Mouse (Mus musculus) hindbrain, postnatal 0 days (tissue): ENCODE measurements around the gene Ildr1. TPM values are rescaled to one million over a fixed set of nuclear protein-coding genes. Genes with fewer than 3 reads are reported as not detected.

ENCODE experiments used
- ATAC-seq: fragments of 200-750 bp; cut with Nextera tagmentation; 2 replicates; pipeline ENCODE4 v1.8.0; 2017; ENCODE audit warnings: mild to moderate bottlenecking, moderate TSS enrichment, moderate library complexity
- DNase-seq: peaks from one replicate; pipeline ENCODE4 v3.0.0-alpha.2; 2015; ENCODE audit warnings: low spot score
- H3K27ac ChIP-seq: fragments of 300-500 bp; sonication (generic); 2 replicates; pipeline ENCODE4 v1.5.1; 2014; ENCODE audit warnings: mild to moderate bottlenecking
- H3K27me3 ChIP-seq: fragments of 300-500 bp; sonication (generic); 2 replicates; pipeline ENCODE4 v1.6.1; 2014; ENCODE audit warnings: low read length, mixed read lengths; ENCODE audit not compliant: insufficient read depth
- H3K36me3 ChIP-seq: fragments of 300-500 bp; sonication (generic); 2 replicates; pipeline ENCODE4 v1.6.1; 2014; ENCODE audit warnings: low read length, mixed read lengths; ENCODE audit not compliant: insufficient read depth
- H3K4me1 ChIP-seq: fragments of 300-500 bp; sonication (generic); 2 replicates; pipeline ENCODE4 v1.6.1; 2014; ENCODE audit warnings: antibody characterized with exemption, low read length, mixed read lengths; ENCODE audit not compliant: insufficient read depth
- H3K4me2 ChIP-seq: fragments of 300-500 bp; sonication (generic); 2 replicates; pipeline ENCODE4 v1.6.1; 2014; ENCODE audit warnings: low read depth, mild to moderate bottlenecking, low read length, moderate library complexity, mixed read lengths
- H3K4me3 ChIP-seq: fragments of 300-500 bp; sonication (generic); 2 replicates; pipeline ENCODE4 v1.5.1; 2014; ENCODE audit warnings: low read length
- H3K9ac ChIP-seq: fragments of 300-500 bp; sonication (generic); replicated peaks from 2 replicates; pipeline ENCODE4 v1.6.1; 2014; ENCODE audit warnings: mild to moderate bottlenecking, low read length, moderate library complexity, mixed read lengths
- H3K9me3 ChIP-seq: fragments of 300-500 bp; sonication (generic); 2 replicates; pipeline ENCODE4 v1.6.1; 2016; ENCODE audit warnings: low read length, mixed read lengths
- CTCF ChIP-seq: IDR thresholded peaks from 2 replicates; pipeline ENCODE4 v1.5.1; 2016; ENCODE audit warnings: antibody characterized with exemption, control low read depth, low read depth
- WGBS: fragments of 180-500 bp; shearing (Covaris S2); extraction: QIAGEN DNeasy Blood & Tissue Kit; methylation state at CpG from one replicate; pipeline ENCODE4 v1.1.7; 2014; 5-methylcytosine and 5-hydroxymethylcytosine counted together
- polyA plus RNA-seq: library from polyadenylated mRNA; unstranded; fragments of >200 nt; fragmentation: Nextera tagmentation; extraction: Ambion mirVana; gene quantifications from 2 replicates; pipeline ENCODE4 v1.2.1, GENCODE M21; 2015
- total RNA-seq: library from RNA; depleted of rRNA; stranded (reverse); fragments of >200 nt; gene quantifications from 2 replicates; pipeline ENCODE4 v1.2.3, GENCODE M21; 2014; rRNA removed

Gene Ildr1
- total RNA-seq = 1.1 and 1.8 TPM in 2 replicates
- 0.81 and 1.2 TPM in 2 replicates for polyA plus RNA-seq

DNA sequence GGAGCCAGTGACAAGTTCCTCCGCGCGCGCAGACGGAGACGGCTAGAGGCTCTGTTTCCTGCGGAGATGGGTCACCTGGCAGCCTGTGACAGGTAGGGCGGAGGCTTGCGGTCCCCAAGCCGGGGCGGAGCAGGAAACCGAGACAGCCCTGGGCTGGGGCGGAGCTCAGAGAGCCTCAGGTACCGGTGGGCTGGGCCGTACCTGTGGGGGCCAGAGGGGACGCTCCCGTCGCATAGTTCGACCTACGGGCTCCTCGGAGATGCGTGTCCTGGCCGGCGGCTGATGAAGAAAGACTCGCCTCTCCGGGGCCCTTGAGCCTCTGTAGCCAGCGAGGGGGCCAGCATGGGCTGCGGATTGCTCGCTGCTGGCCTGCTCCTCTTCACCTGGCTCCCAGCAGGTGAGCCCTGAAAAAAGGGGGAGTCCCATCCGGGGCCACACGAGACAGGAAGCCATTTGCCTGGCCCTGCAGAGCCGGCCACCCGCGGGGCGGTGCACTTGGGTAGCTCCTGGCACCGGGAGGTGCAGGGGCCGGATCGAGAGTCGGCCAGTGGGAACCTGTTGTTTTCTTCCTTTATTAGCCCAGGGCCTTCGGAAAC lies at the start of gene Ildr1:
Gene Ildr1 (plus strand): TSS at position 161 of the 596 bp plus-strand sequence.
- no peak for TF ChIP-seq CTCF
- DNase-seq (no peak), ATAC-seq (peak; percentile 68; the same call in 1 of the 2 replicates)
- H3K36me3 ChIP-seq = no peaks in the 10 kb centered on the region
- H3K9ac ChIP-seq = peak within 1 kb of the TSS; percentile 51
- 3% methylated on average over 37 of the region's 40 CpGs for WGBS
- H3K4me1 ChIP-seq = peaks cover 6% of the 10 kb centered on the region; the same call in 1 of the 2 replicates
- no peaks in the 10 kb centered on the region for H3K27me3 ChIP-seq
- H3K4me3 ChIP-seq = peak within 1 kb of the TSS; percentile 49
- H3K9me3 ChIP-seq = no peaks in the 10 kb centered on the region
- H3K4me2 ChIP-seq = peak within 1 kb of the TSS; percentile 87
- H3K27ac ChIP-seq = no peak within 1 kb of the TSS

DNA sequence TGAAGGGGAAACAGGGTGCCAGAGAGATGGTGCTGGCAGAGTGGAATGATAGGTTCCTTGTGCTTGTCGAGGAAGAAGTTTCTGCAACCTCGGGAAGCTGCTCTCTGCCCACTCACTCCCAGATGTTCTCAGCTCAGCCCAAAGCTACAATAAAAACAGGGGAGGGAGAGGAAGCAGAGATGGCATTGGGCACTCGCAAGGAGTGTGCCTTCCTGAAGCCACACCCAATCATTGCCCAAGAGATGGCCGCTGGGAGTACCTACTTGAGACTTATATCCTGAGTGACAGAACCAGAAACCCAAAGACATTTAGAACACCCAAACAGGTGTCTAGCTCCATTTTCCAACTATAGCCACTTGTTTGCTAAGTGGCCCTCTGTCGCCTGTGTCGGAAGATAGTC lies 48.7 kb upstream of the Ildr1 start:
- no peaks in the 10 kb centered on the region for H3K4me1 ChIP-seq
- H3K36me3 ChIP-seq = no peaks in the 10 kb centered on the region
- no peak for ATAC-seq
- 87% methylated on average over 6 of the region's 6 CpGs for WGBS
- no peak for DNase-seq
- no peak overlapping the region for H3K4me2 ChIP-seq
- TF ChIP-seq CTCF = no peak
- no peak overlapping the region for H3K27ac ChIP-seq
- H3K27me3 ChIP-seq = no peaks in the 10 kb centered on the region
- H3K9me3 ChIP-seq = no peaks in the 10 kb centered on the region
- H3K9ac ChIP-seq = no peak overlapping the region
- H3K4me3 ChIP-seq = no peak overlapping the region

DNA sequence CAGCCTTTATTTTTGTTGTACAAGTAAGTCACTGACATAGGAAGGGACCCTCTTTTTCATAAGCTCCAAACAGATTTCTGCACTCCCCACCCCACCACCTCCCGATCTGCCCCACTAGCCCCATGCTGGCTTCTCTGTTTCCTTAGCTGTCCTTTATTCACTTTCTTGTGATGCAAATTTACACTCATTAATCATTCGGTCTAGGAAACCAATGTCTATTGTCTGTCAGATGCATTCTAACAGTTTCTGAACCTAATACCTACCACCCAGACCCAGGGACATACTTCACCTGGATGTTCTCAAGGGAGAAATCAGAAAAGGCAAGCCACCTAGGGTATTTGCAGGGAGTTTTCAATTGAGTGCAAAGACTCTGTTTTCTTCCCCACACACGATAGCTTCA lies 44.5 kb upstream of the Ildr1 start:
- no peak overlapping the region for H3K4me3 ChIP-seq
- no peaks in the 10 kb centered on the region for H3K27me3 ChIP-seq
- 16% methylated on average over 3 of the region's 3 CpGs for WGBS
- H3K4me2 ChIP-seq = no peak overlapping the region
- H3K9me3 ChIP-seq = no peaks in the 10 kb centered on the region
- H3K9ac ChIP-seq = no peak overlapping the region
- no peaks in the 10 kb centered on the region for H3K4me1 ChIP-seq
- no peak for ATAC-seq
- no peak overlapping the region for H3K27ac ChIP-seq
- H3K36me3 ChIP-seq = no peaks in the 10 kb centered on the region
- TF ChIP-seq CTCF = no peak
- no peak for DNase-seq

DNA sequence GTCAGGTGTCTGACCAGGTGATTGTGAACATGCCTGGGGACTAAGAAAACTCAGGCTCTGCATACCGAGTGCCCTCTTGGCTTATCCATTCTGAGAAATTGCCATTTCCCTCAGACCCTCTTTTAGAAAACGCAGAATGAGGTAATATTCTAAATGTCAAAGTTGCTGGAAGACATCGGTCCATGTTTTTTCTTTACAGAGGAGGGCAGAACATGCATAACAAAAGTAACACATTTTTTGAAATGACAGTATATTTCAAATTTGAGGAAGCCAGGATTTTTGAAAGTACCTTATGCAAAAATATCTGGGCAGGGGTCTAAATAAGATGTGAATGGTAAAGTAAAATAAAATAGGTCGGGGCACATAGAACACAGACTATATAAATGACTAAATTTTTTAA lies 43.3 kb upstream of the Ildr1 start:
- Histone ChIP-seq H3K4me1 (no peaks in the 10 kb centered on the region), H3K4me3 (no peak overlapping the region), H3K9me3 (no peaks in the 10 kb centered on the region), H3K36me3 (no peaks in the 10 kb centered on the region), H3K9ac (no peak overlapping the region), H3K27ac (no peak overlapping the region), H3K27me3 (no peaks in the 10 kb centered on the region), H3K4me2 (no peak overlapping the region)
- ATAC-seq (no peak), DNase-seq (no peak)
- no peak for TF ChIP-seq CTCF
- 88% methylated on average over 4 of the region's 4 CpGs for WGBS

DNA sequence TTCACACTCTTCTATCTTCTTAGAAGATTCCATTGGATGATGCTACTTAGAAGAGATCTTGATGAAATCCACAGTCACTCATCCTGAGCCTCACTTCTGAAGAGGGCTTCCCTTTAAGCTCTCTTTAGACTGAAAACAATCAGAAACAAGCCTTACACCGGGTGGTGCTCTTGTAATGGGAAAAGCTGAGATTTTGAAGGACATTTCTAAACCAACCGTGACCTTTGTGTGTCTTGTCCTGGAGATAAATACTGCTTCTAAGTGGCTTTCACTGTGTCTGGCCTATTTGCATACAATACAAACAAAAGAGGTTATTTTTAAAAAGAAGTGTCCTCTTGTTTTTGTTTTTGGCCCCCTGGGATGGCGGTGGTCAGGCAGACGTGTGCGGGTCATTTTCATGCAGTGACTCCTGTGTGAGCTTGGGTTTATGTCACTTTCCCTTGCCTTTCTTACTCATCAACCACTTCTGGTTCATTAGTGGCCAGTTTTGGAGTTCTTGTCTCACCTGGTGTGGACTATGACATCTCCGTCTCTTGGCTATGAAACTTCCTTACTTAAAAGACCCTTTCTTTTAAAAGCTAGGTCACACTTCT lies 42.5 kb upstream of the Ildr1 start:
- Histone ChIP-seq H3K4me1 (no peaks in the 10 kb centered on the region), H3K4me3 (no peak overlapping the region), H3K27ac (no peak overlapping the region), H3K27me3 (no peaks in the 10 kb centered on the region), H3K9me3 (no peaks in the 10 kb centered on the region), H3K9ac (no peak overlapping the region), H3K36me3 (no peaks in the 10 kb centered on the region), H3K4me2 (no peak overlapping the region)
- TF ChIP-seq CTCF = no peak
- no peak for ATAC-seq
- 55% methylated on average over 6 of the region's 6 CpGs for WGBS
- no peak for DNase-seq

DNA sequence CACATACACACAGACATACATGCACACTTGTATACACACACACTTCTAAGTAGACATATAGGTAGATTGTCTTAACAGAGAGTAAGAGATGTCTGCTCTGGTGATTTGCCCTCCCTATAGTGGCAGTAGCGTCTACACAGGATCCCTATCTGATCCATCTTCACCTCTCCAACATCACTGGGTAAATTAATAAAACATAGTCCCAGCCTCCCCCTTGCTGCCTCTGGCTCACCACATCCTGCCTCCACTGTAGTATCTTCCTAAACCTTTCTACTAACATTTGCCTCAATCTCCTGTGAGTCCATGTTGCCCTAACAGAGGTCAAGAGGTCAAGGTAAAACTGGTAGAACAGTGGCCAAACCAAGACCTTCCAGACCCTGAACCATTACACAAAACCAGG lies 38.6 kb upstream of the Ildr1 start:
- Histone ChIP-seq H3K36me3 (no peaks in the 10 kb centered on the region), H3K4me3 (no peak overlapping the region), H3K4me1 (no peaks in the 10 kb centered on the region), H3K9ac (no peak overlapping the region), H3K27ac (no peak overlapping the region), H3K27me3 (no peaks in the 10 kb centered on the region), H3K9me3 (no peaks in the 10 kb centered on the region), H3K4me2 (no peak overlapping the region)
- WGBS = 100% methylated on average over 1 of the region's 1 CpGs
- no peak for ATAC-seq
- DNase-seq = no peak
- no peak for TF ChIP-seq CTCF

DNA sequence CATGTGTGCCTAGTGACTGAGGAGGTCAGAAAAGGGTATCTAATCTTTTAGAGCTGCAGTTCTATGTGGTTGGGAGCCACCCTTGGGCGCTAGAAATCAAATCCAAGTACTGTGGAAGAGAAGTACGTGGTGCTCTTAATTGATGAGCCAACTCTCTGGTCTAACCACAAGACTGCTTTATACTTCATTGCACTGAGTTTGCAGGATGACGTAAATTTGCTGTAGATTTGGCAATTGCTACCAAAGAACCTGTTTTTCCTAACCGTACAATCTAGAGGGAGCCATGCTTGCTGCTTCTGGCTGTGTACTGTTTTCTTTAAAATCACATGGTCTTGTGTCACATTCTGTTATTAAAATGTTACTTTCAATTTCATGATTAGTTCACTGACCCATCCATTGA lies 37.9 kb upstream of the Ildr1 start:
- Histone ChIP-seq H3K9me3 (no peaks in the 10 kb centered on the region), H3K4me1 (no peaks in the 10 kb centered on the region), H3K9ac (no peak overlapping the region), H3K36me3 (no peaks in the 10 kb centered on the region), H3K4me2 (no peak overlapping the region), H3K27ac (no peak overlapping the region), H3K27me3 (no peaks in the 10 kb centered on the region), H3K4me3 (no peak overlapping the region)
- DNase-seq = no peak
- ATAC-seq = no peak
- WGBS = 91% methylated on average over 4 of the region's 4 CpGs
- TF ChIP-seq CTCF = no peak
